Mouse (Mus musculus) liver, adult 2 months (tissue): ENCODE data around the gene Lsm3.

Experiments
- CTCF ChIP-seq: fragments of 200-500 bp; IDR thresholded peaks from 2 replicates; pipeline ENCODE4 v1.5.1; 2011; ENCODE audit warnings: low read depth, low read length, control low read depth
- POLR2A ChIP-seq: fragments of 200-500 bp; IDR thresholded peaks from 2 replicates; pipeline ENCODE4 v1.6.1; 2011; ENCODE audit warnings: low read length, control low read depth; ENCODE audit not compliant: insufficient read depth; ENCODE audit errors: extremely low read depth

- TF ChIP-seq CTCF (no peak), POLR2A (no peak)
Observed at GRCm38 (mm10) chr6:91560186-91560585, 44.5 kb downstream of the Lsm3 start.
